Mouse (Mus musculus) midbrain, embryonic 11.5 days (tissue): ENCODE results near the gene Myf5. TPM values are rescaled to one million over a fixed set of nuclear protein-coding genes. Genes with fewer than 3 reads are reported as not detected.
A peak's percentile ranks its signal among the peaks of the same experiment; 100 is the strongest.

Source experiments
- ATAC-seq: fragments of 200-750 bp; cut with Nextera tagmentation; 2 replicates; pipeline ENCODE4 v1.8.0; 2017; ENCODE audit warnings: moderate TSS enrichment, moderate library complexity; ENCODE audit not compliant: low FRiP score
- DNase-seq: peaks from one replicate; pipeline ENCODE4 v3.0.0; 2015; ENCODE audit warnings: low spot score; ENCODE audit errors: missing footprints
- H3K27ac ChIP-seq: fragments of 300-500 bp; sonication (generic); 2 replicates; pipeline ENCODE4 v1.5.1; 2014; ENCODE audit warnings: low read depth, low read length
- H3K27me3 ChIP-seq: fragments of 300-500 bp; sonication (generic); 2 replicates; pipeline ENCODE4 v1.6.1; 2014; ENCODE audit warnings: mild to moderate bottlenecking, low read length, moderate library complexity, mixed read lengths; ENCODE audit not compliant: control insufficient read depth, insufficient read depth
- H3K36me3 ChIP-seq: fragments of 300-500 bp; sonication (generic); 2 replicates; pipeline ENCODE4 v1.6.1; 2014; ENCODE audit warnings: mild to moderate bottlenecking, low read length, moderate library complexity, mixed read lengths; ENCODE audit not compliant: control insufficient read depth, insufficient read depth
- H3K4me1 ChIP-seq: fragments of 300-500 bp; sonication (generic); 2 replicates; pipeline ENCODE4 v1.6.1; 2014; ENCODE audit warnings: low read length; ENCODE audit not compliant: control insufficient read depth, insufficient read depth
- H3K4me2 ChIP-seq: fragments of 300-500 bp; sonication (generic); 2 replicates; pipeline ENCODE4 v1.6.1; 2014; ENCODE audit warnings: mild to moderate bottlenecking, moderate library complexity
- H3K4me3 ChIP-seq: fragments of 300-500 bp; sonication (generic); 2 replicates; pipeline ENCODE4 v1.5.1; 2014; ENCODE audit warnings: low read depth, low read length
- H3K9ac ChIP-seq: fragments of 300-500 bp; sonication (generic); 2 replicates; pipeline ENCODE4 v1.6.1; 2014; ENCODE audit warnings: low read length
- H3K9me3 ChIP-seq: fragments of 300-500 bp; sonication (generic); 2 replicates; pipeline ENCODE4 v1.6.1; 2016; ENCODE audit warnings: low read length; ENCODE audit not compliant: control insufficient read depth
- WGBS: fragments of 180-500 bp; shearing (Covaris S2); extraction: QIAGEN DNeasy Blood & Tissue Kit; methylation state at CpG from one replicate; pipeline ENCODE4 v1.1.7; 2014; 5-methylcytosine and 5-hydroxymethylcytosine counted together
- polyA plus RNA-seq: library from polyadenylated mRNA; unstranded; fragments of >200 nt; fragmentation: Nextera tagmentation; extraction: Ambion mirVana; gene quantifications from 2 replicates; pipeline ENCODE4 v1.2.1, GENCODE M21; 2014

Myf5 gene
- polyA plus RNA-seq, 1 experiment from 2014 or later = 0.83 TPM

DNA sequence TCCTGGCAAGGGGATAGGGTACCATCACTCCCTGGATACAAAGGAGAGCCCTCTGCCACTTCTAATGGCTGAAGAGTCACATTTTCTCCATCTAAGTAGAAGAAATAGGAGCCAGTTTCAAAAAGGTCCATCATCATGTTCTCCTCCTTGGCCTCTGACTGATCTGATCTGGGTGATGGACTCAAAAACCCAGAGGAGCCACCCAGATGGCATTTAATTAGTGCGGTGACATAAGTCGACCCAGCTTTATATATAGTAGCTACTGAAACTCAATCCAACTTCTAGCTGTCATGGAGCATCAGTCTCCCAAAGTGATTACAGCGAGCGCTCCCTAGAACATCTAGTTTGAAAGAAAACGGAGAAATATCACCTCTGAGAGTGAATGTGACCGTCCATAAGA lies 8.6 kb upstream of the Myf5 start, which contains the start of gene Myf6:
TSS of gene Myf6 (minus strand) at position 170 of the 400 bp plus-strand sequence.
- Histone ChIP-seq H3K9ac (0 out of 2 replicates have a peak within 1 kb of the TSS, but pooled peaks have one; percentile 20), H3K4me3 (no peak within 1 kb of the TSS), H3K36me3 (no peaks in the 10 kb centered on the region), H3K4me2 (peak within 1 kb of the TSS; percentile 29), H3K9me3 (no peaks in the 10 kb centered on the region), H3K27me3 (no peaks in the 10 kb centered on the region), H3K27ac (no peak within 1 kb of the TSS), H3K4me1 (no peaks in the 10 kb centered on the region)
- DNase-seq (no peak), ATAC-seq (no peak)
- WGBS = 92% methylated on average over 6 of the region's 6 CpGs

DNA sequence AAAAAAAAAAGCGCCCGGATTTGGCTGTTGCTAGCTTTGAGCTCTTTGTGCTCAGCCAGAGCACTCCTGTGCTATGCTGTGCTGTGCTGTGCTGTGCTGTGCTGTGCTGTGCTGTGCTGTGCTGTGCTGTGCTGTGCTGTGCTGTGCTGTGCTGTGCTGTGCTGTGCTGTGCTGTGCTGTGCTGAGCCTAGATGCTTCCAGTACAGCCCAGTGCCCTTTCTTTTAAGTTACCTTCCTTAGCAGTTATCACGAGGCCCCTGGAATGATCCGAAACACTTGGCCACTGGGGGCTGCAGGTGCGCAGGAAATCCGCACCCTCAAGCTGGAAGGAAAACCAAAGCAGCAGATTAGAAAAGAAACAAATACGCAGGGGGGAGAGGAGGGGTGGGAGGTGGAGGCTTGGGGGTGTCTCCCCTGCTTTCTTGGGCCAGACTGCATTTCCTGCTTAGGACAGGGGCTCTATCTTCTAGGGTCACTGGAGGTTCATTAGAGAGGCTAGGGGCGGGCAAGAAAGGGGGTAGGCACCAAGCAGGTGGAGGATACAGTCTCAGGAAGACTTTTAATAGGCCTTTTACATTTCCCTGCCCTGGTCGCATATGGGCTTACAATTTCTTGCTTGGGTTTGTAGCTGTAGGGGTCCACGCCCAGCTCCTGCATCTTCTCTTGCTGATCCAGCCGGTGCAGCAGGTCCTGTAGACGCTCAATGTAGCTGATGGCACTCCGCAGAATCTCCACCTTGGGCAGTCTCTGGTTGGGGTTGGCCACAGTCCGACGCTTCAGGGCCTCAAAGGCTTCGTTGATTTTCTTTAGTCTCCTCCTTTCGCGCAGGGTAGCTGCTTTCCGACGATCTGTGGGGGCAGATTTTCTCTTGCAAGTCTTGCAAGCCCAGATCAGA lies 7.9 kb upstream of the Myf5 start:
- Histone ChIP-seq H3K27ac (no peak overlapping the region), H3K4me3 (0 out of 2 replicates have a peak overlapping the region, but pooled peaks have one; percentile 2), H3K27me3 (no peaks in the 10 kb centered on the region), H3K4me1 (no peaks in the 10 kb centered on the region), H3K9ac (0 out of 2 replicates have a peak overlapping the region, but pooled peaks have one; percentile 20), H3K4me2 (peak overlapping the region; percentile 29), H3K9me3 (no peaks in the 10 kb centered on the region), H3K36me3 (no peaks in the 10 kb centered on the region)
- 48% methylated on average over 19 of the region's 20 CpGs for WGBS
- ATAC-seq (peak; percentile 83), DNase-seq (no peak)

DNA sequence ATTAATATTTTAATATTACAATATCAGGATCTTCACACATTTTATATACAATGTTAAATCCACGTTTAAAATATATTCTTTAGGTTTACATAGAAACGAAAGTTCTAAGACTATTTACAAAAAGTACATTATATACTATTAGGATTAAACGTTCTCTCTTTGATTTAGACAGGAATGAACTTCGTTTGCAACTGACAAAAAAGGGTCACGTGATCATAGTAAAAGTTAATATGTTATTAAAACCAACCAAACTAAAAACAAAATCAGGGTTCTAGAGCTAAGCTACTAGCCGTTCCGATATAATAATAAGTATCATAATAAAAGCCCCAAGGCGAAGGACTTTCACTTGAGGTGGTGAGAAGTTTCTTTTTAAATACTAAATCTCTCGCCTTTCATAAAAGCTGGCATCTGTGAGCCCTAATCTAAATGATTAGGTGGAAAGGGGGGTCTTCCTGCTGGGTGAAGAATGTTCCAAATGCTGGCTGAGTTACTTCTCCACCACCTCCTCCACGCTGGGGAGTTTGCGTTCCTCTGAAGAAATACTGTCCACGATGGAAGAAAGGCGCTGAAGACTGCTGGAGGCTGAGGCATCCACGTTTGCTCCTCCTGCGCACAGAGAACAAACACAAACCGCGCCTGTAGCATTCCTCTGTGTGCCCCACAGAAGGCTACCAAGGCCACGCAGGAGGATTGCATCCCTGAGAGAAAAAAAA lies 7.1 kb upstream of the Myf5 start:
- peaks cover 2% of the 10 kb centered on the region; the same call in 1 of the 2 replicates for H3K4me1 ChIP-seq
- H3K4me3 ChIP-seq = 0 out of 2 replicates have a peak overlapping the region, but pooled peaks have one; percentile 2
- H3K27ac ChIP-seq = no peak overlapping the region
- peak overlapping the region; percentile 29 for H3K4me2 ChIP-seq
- peak; percentile 66 for ATAC-seq
- no peaks in the 10 kb centered on the region for H3K9me3 ChIP-seq
- 45% methylated on average over 18 of the region's 18 CpGs for WGBS
- no peak overlapping the region for H3K9ac ChIP-seq
- peak; percentile 91 for DNase-seq
- no peaks in the 10 kb centered on the region for H3K27me3 ChIP-seq
- H3K36me3 ChIP-seq = no peaks in the 10 kb centered on the region

DNA sequence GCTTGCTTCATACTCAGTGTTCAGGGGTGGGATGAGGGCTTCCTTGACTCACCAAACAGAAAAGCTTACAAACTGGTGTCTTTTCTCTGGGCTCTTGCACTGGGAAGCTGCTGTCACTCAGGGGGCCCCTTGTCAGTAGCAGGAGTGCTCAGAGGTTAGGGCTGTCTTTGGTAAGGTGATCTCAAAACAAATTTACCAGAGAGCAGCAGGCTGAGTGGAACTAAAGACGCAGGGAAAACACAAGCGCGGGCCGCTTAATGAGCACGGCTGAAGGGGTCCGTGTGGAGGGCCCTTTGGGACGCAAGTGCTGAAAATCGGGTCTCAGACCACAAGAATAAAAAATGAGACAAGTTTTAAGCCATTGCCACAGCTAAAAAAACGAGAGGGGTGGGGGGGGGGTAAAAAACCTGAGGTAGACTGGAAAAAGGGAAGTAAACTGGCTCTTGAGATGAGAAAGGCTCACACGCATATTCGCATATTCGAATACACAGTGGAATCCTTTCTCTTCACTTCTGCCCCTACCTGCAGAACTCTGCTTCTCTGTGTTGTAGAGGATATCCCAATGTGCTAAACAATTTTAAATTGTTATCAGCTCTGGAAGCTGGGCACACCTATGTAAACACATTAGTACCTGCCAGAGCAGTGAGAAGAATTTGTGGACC lies 2.9 kb upstream of the Myf5 start:
- 28% methylated on average over 12 of the region's 12 CpGs for WGBS
- H3K9me3 ChIP-seq = no peaks in the 10 kb centered on the region
- no peaks in the 10 kb centered on the region for H3K36me3 ChIP-seq
- H3K27me3 ChIP-seq = no peaks in the 10 kb centered on the region
- H3K4me3 ChIP-seq = no peak overlapping the region
- H3K9ac ChIP-seq = no peak overlapping the region
- ATAC-seq (no peak), DNase-seq (no peak)
- H3K4me2 ChIP-seq = no peak overlapping the region
- H3K4me1 ChIP-seq = peaks cover 2% of the 10 kb centered on the region; the same call in 1 of the 2 replicates
- no peak overlapping the region for H3K27ac ChIP-seq

DNA sequence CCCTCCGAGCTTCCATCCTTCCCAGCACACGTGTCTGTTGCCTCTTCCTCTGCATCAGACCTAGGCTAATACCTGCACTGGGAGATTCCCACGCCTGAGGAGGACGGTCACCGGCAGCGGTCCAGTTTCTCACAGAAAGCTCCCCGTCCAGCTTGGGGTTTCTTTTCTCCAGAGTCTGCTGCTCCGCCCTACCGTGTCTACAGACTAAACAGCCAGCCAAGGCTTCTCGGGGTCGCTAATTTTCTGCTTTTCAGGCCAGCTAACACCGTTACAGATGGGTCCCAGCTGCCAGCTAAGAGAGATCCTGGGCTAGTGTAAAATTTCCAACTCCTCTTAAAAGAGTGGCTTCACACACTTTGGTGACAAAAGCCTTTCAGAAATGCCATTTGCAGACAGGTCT lies 836 bp upstream of the Myf5 start:
- Histone ChIP-seq H3K36me3 (no peaks in the 10 kb centered on the region), H3K9me3 (no peaks in the 10 kb centered on the region), H3K27ac (no peak overlapping the region), H3K4me2 (no peak overlapping the region), H3K4me1 (peaks cover 2% of the 10 kb centered on the region; the same call in 1 of the 2 replicates), H3K27me3 (no peaks in the 10 kb centered on the region), H3K4me3 (no peak overlapping the region), H3K9ac (no peak overlapping the region)
- ATAC-seq (no peak), DNase-seq (no peak)
- WGBS = 74% methylated on average over 12 of the region's 12 CpGs

DNA sequence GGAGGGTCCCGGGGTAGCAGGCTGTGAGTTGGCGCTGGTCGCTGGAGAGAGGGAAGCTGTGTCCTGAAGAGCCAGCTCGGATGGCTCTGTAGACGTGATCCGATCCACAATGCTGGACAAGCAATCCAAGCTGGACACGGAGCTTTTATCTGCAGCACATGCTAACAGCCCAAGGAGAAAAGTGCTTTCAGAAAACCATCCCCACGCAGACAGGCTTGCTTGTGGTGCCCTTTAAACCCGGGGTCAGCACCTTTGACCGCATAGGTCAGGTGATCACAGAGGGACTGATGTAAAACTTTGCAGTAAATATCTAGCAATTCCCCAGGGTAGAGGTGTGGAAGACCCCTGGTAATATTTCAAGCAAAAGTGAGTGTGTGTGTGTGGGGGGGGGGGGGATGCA lies 1.9 kb downstream of the Myf5 start:
- DNase-seq (peak; percentile 77), ATAC-seq (0 out of 2 replicates have a peak, but pooled peaks have one; percentile 12)
- H3K27me3 ChIP-seq = no peaks in the 10 kb centered on the region
- H3K36me3 ChIP-seq = no peaks in the 10 kb centered on the region
- H3K27ac ChIP-seq = no peak overlapping the region
- no peak overlapping the region for H3K4me3 ChIP-seq
- H3K9me3 ChIP-seq = no peaks in the 10 kb centered on the region
- no peak overlapping the region for H3K4me2 ChIP-seq
- WGBS = 64% methylated on average over 10 of the region's 10 CpGs
- peaks cover 2% of the 10 kb centered on the region; the same call in 1 of the 2 replicates for H3K4me1 ChIP-seq
- no peak overlapping the region for H3K9ac ChIP-seq

DNA sequence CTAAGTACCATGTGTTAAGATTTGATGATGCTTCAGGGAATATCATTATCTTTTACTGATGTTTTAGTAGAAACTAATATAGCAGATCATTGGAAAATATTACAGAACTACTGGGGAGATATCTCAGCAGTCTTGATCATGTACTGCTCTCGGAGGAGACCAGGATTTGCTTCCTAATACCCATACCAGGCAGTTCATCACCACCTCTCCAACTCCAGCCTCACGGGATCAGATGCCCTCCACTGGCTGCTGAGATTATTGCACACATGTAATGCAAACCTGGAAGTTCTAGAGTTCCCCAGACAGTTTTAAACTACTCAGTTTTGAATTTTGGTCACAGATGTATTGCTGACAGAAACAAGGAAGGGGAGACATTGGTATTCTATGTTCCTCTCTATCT lies 12.4 kb downstream of the Myf5 start:
- H3K9ac ChIP-seq = no peak overlapping the region
- H3K4me2 ChIP-seq = no peak overlapping the region
- H3K27ac ChIP-seq = no peak overlapping the region
- no peaks in the 10 kb centered on the region for H3K9me3 ChIP-seq
- H3K4me1 ChIP-seq = no peaks in the 10 kb centered on the region
- DNase-seq = peak; percentile 66
- no peaks in the 10 kb centered on the region for H3K36me3 ChIP-seq
- no peak for ATAC-seq
- H3K27me3 ChIP-seq = no peaks in the 10 kb centered on the region
- 51% methylated on average over 2 of the region's 2 CpGs for WGBS
- no peak overlapping the region for H3K4me3 ChIP-seq

DNA sequence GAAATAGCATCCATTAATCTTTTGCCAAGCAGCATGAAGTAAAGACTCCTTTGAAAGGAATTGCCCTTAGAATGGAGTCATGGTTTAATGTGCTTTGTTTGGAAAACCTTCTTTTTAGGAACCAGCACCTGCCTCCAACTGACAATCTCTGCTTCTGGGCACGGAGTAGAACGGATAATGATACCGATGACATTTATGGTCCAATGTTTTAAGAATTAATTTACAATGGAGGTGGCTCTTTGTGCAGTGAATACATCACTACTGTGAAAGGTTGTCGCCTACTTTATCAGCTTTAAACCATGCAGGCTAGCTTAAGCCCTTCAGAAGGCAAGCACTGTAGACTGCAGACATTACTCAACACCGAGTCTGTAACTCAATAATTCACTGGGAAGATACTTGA lies 14.2 kb downstream of the Myf5 start:
- Histone ChIP-seq H3K4me2 (no peak overlapping the region), H3K9ac (no peak overlapping the region), H3K4me3 (no peak overlapping the region), H3K36me3 (no peaks in the 10 kb centered on the region), H3K27me3 (no peaks in the 10 kb centered on the region), H3K4me1 (no peaks in the 10 kb centered on the region), H3K9me3 (no peaks in the 10 kb centered on the region), H3K27ac (no peak overlapping the region)
- DNase-seq = peak; percentile 66
- 72% methylated on average over 5 of the region's 5 CpGs for WGBS
- ATAC-seq = no peak
